Mouse (Mus musculus) ES-E14 (cell line): ENCODE data around the gene Pstpip1. TPM values are rescaled to one million over a fixed set of nuclear protein-coding genes. Genes with fewer than 3 reads are reported as not detected.

ENCODE experiments used
- DNase-seq: peaks from one replicate; pipeline ENCODE4 v3.0.0-alpha.2; 2013; ENCODE audit warnings: low read depth, low spot score
- H3K27ac ChIP-seq: 2 replicates; pipeline ENCODE4 v1.5.1; 2012; ENCODE audit warnings: low read depth, mild to moderate bottlenecking, low read length, moderate library complexity, mixed read lengths; ENCODE audit not compliant: poor library complexity, insufficient read depth, severe bottlenecking
- H3K36me3 ChIP-seq: 2 replicates; pipeline ENCODE4 v1.6.1; 2012; ENCODE audit warnings: mild to moderate bottlenecking, low read length, moderate library complexity, mixed read lengths; ENCODE audit not compliant: control insufficient read depth, poor library complexity, insufficient read depth, severe bottlenecking
- H3K4me1 ChIP-seq, 2 experiments: fragments of 150-350 bp in 1 of 2; sonication (generic) in 1 of 2; 2 replicates each; pipeline ENCODE4 v1.6.1; 2012; ENCODE audit warnings: low read length in 2 of 2, mild to moderate bottlenecking in 1 of 2, mixed read lengths in 1 of 2; ENCODE audit not compliant: control insufficient read depth in 2 of 2, insufficient read depth in 2 of 2, poor library complexity in 1 of 2
- H3K4me3 ChIP-seq, 2 experiments: fragments of 150-350 bp in 1 of 2; sonication (generic) in 1 of 2; 2 replicates each; pipeline ENCODE4 v1.5.1; 2012; ENCODE audit warnings: low read length in 2 of 2, low read depth in 1 of 2, mild to moderate bottlenecking in 1 of 2, mixed read lengths in 1 of 2; ENCODE audit not compliant: insufficient read depth in 1 of 2, poor library complexity in 1 of 2, severe bottlenecking in 1 of 2
- H3K9ac ChIP-seq: 2 replicates; pipeline ENCODE4 v1.6.1; 2012; ENCODE audit warnings: low read depth, mild to moderate bottlenecking, low read length, mixed read lengths; ENCODE audit not compliant: poor library complexity, insufficient read depth, severe bottlenecking
- H3K9me3 ChIP-seq: fragments of 150-350 bp; sonication (generic); 2 replicates; pipeline ENCODE4 v1.6.1; 2012; ENCODE audit warnings: low read depth, mild to moderate bottlenecking, low read length; ENCODE audit not compliant: control insufficient read depth, insufficient read depth
- CHD2 ChIP-seq: IDR thresholded peaks from 2 replicates; pipeline ENCODE4 v1.6.1; 2014; ENCODE audit warnings: mild to moderate bottlenecking, low read depth, low read length, inconsistent platforms
- HCFC1 ChIP-seq: IDR thresholded peaks from 2 replicates; pipeline ENCODE4 v1.6.1; 2012; ENCODE audit warnings: low read length, inconsistent platforms, borderline replicate concordance; ENCODE audit not compliant: insufficient read depth
- MAFK ChIP-seq: IDR thresholded peaks from 2 replicates; pipeline ENCODE4 v1.6.1; 2014; ENCODE audit warnings: mild to moderate bottlenecking, low read depth, low read length, inconsistent platforms; ENCODE audit not compliant: insufficient read depth
- ZC3H11A ChIP-seq: IDR thresholded peaks from 2 replicates; pipeline ENCODE4 v1.6.1; 2012; ENCODE audit warnings: low read depth, mild to moderate bottlenecking, inconsistent platforms, low read length, borderline replicate concordance
- ZNF384 ChIP-seq: IDR thresholded peaks from 2 replicates; pipeline ENCODE4 v1.6.1; 2012; ENCODE audit warnings: low read depth, low read length, inconsistent platforms
- in situ Hi-C, 2 experiments: fragments of 600-800 bp; cut with MboI; formaldehyde crosslinking; loops; one replicate each; pipeline ENCODE4 v1.15.1; 2025; ENCODE audit warnings: low sequenced_read_pairs in 2 of 2, inconsistent platforms in 1 of 2; ENCODE audit not compliant: unreplicated experiment in 2 of 2
- total RNA-seq: library from RNA; depleted of rRNA; stranded (reverse); fragments of 300-350 nt; gene quantifications from 2 replicates; pipeline ENCODE4 v1.2.3, GENCODE M21; 2012

Pstpip1 gene
- total RNA-seq, 1 experiment: 10.4 TPM

GRCm38 (mm10) chr9:56141776-56142175, 52.0 kb downstream of the Pstpip1 start:
- no peaks in the 10 kb centered on the region for H3K4me1 ChIP-seq
- H3K36me3 ChIP-seq: peaks cover 7% of the 10 kb centered on the region; the same call in 1 of the 2 replicates
- no peaks in the 10 kb centered on the region for H3K9me3 ChIP-seq
- no peak overlapping the region for H3K9ac ChIP-seq
- no peak for DNase-seq
- TF ChIP-seq CHD2: no peak
- TF ChIP-seq ZC3H11A: no peak
- no peak for TF ChIP-seq HCFC1
- TF ChIP-seq MAFK: no peak
- no peak for TF ChIP-seq ZNF384
- H3K4me3 ChIP-seq: no peak overlapping the region
- in situ Hi-C loops: no loop called here
- peak overlapping the region; percentile 28; the same call in 1 of the 2 replicates for H3K27ac ChIP-seq

- Histone ChIP-seq H3K4me3 (no peak overlapping the region), H3K9me3 (no peaks in the 10 kb centered on the region), H3K27ac (no peak overlapping the region), H3K9ac (no peak overlapping the region), H3K36me3 (peaks cover 7% of the 10 kb centered on the region; the same call in 1 of the 2 replicates), H3K4me1 (no peaks in the 10 kb centered on the region)
- in situ Hi-C loops: no loop called here
- no peak for DNase-seq
- TF ChIP-seq CHD2 (no peak), HCFC1 (no peak), MAFK (no peak), ZNF384 (no peak), ZC3H11A (no peak)
Observed at GRCm38 (mm10) chr9:56144366-56145003, 54.7 kb downstream of the Pstpip1 start.

GRCm38 (mm10) chr9:56146326-56146923, 56.7 kb downstream of the Pstpip1 start:
- Histone ChIP-seq H3K9me3 (no peaks in the 10 kb centered on the region), H3K27ac (no peak overlapping the region), H3K36me3 (peaks cover 7% of the 10 kb centered on the region; the same call in 1 of the 2 replicates), H3K4me3 (no peak overlapping the region), H3K9ac (no peak overlapping the region), H3K4me1 (no peaks in the 10 kb centered on the region)
- TF ChIP-seq ZC3H11A: no peak
- no peak for TF ChIP-seq HCFC1
- TF ChIP-seq MAFK: no peak
- DNase-seq: no peak
- in situ Hi-C loops: no loop called here

- TF ChIP-seq ZC3H11A (no peak), HCFC1 (no peak), CHD2 (no peak), MAFK (no peak), ZNF384 (no peak)
- no peak overlapping the region for H3K9ac ChIP-seq
- no peaks in the 10 kb centered on the region for H3K36me3 ChIP-seq
- in situ Hi-C loops: no loop called here
- no peak overlapping the region for H3K27ac ChIP-seq
- H3K9me3 ChIP-seq: no peaks in the 10 kb centered on the region
- H3K4me3 ChIP-seq: no peak overlapping the region
- H3K4me1 ChIP-seq: no peaks in the 10 kb centered on the region
- no peak for DNase-seq
Observed at GRCm38 (mm10) chr9:56151745-56152481, 62.2 kb downstream of the Pstpip1 start.
